15 mouse cellular contexts compared by ENCODE assay signal in genomic region chr3:103206393-103206792, GRCm38 (mm10). TPM values are rescaled to one million over a fixed set of nuclear protein-coding genes. Genes with fewer than 3 reads are reported as not detected.
DNase-seq lines count a peak whose midpoint lies in the region; ATAC-seq and TF ChIP-seq lines count a peak whose summit lies in the region.
"Had no signal": no experiment of that assay in that cellular context is flagged by ENCODE, and none has a peak within 500 bp of the region (broad histone marks: within the 10 kb centered on the region; RNA-seq: fewer than 3 reads in every experiment).

No protein-coding gene starts in this region.

- H3K4me2 ChIP-seq in heart, embryonic 12.5 days, result no peak overlapping the region
- no peak overlapping the region for H3K4me2 ChIP-seq in midbrain, postnatal 0 days (ENCODE audit: low read depth, low read length, poor library complexity, severe bottlenecking)
- H3K4me2 ChIP-seq: forebrain, embryonic 12.5 days; neural tube, embryonic 13.5 days had no signal

- H3K27ac ChIP-seq in heart, embryonic 12.5 days (ENCODE audit: poor library complexity, severe bottlenecking), result no peak overlapping the region
- H3K27ac ChIP-seq in bone marrow, adult 2 months (ENCODE audit: control insufficient read depth, insufficient read depth, low read depth, low read length, poor library complexity), result peak overlapping the region; percentile 55; the same call in 1 of the 2 replicates
- H3K27ac ChIP-seq in midbrain, postnatal 0 days (ENCODE audit: low read depth, low read length), result no peak overlapping the region
- H3K27ac ChIP-seq: forebrain, embryonic 12.5 days; layer of hippocampus, adult 2 months; neural tube, embryonic 13.5 days had no signal

- H3K36me3 ChIP-seq in heart, embryonic 12.5 days, result no peaks in the 10 kb centered on the region
- no peaks in the 10 kb centered on the region for H3K36me3 ChIP-seq in midbrain, postnatal 0 days (ENCODE audit: insufficient read depth, low read length)
- H3K36me3 ChIP-seq: forebrain, embryonic 12.5 days; neural tube, embryonic 13.5 days had no signal

- TF ChIP-seq POLR2A in bone marrow, adult 2 months (IDR thresholded peaks at IDR 0.05; ENCODE audit: borderline replicate concordance, control insufficient read depth, low read depth, low read length), result no peak

- H3K9ac ChIP-seq in heart, embryonic 12.5 days, result no peak overlapping the region
- H3K9ac ChIP-seq in midbrain, postnatal 0 days (replicated peaks; ENCODE audit: low read length, poor library complexity, severe bottlenecking), result no peak overlapping the region
- H3K9ac ChIP-seq: forebrain, embryonic 12.5 days; neural tube, embryonic 13.5 days had no signal

- no peak overlapping the region for H3K4me3 ChIP-seq in heart, embryonic 12.5 days
- no peak overlapping the region for H3K4me3 ChIP-seq in bone marrow, adult 2 months (replicated peaks; ENCODE audit: control insufficient read depth, low read depth, low read length)
- no peak overlapping the region for H3K4me3 ChIP-seq in midbrain, postnatal 0 days (ENCODE audit: low read depth, low read length)
- H3K4me3 ChIP-seq: forebrain, embryonic 12.5 days; layer of hippocampus, adult 2 months; megakaryocyte, embryonic 14.5 days; neural tube, embryonic 13.5 days had no signal

- H3K27me3 ChIP-seq in heart, embryonic 12.5 days (replicated peaks), result no peaks in the 10 kb centered on the region
- H3K27me3 ChIP-seq in midbrain, postnatal 0 days (ENCODE audit: insufficient read depth, low read length), result no peaks in the 10 kb centered on the region
- H3K27me3 ChIP-seq: forebrain, embryonic 12.5 days; megakaryocyte, embryonic 14.5 days; neural tube, embryonic 13.5 days had no signal

- H3K4me1 ChIP-seq in heart, embryonic 12.5 days (replicated peaks), result no peaks in the 10 kb centered on the region
- H3K4me1 ChIP-seq in bone marrow, adult 2 months (ENCODE audit: control insufficient read depth, insufficient read depth, low read length), result peaks cover 2% of the 10 kb centered on the region
- no peaks in the 10 kb centered on the region for H3K4me1 ChIP-seq in midbrain, postnatal 0 days (ENCODE audit: insufficient read depth, low read length)
- H3K4me1 ChIP-seq: forebrain, embryonic 12.5 days; neural tube, embryonic 13.5 days had no signal

- TF ChIP-seq CTCF in bone marrow, adult 2 months (IDR thresholded peaks at IDR 0.05; ENCODE audit: control insufficient read depth, insufficient read depth, low read length), result no peak
- TF ChIP-seq CTCF in midbrain, postnatal 0 days (IDR thresholded peaks at IDR 0.05), result no peak

- peak; percentile 3 to 12 for DNase-seq in heart, adult 9 months (ENCODE audit: low spot score in 2 of 2)
- DNase-seq in B cell, adult 2 months, result peak; percentile 65 to 73
- no peak for DNase-seq in layer of hippocampus, adult 8-10 months (ENCODE audit: low spot score in 2 of 2)
- no peak for DNase-seq in testis, postnatal 10 days (ENCODE audit: low spot score)
- DNase-seq in midbrain, postnatal 0 days (ENCODE audit: low spot score), result no peak
- DNase-seq: heart, postnatal 10 days; kidney, adult 11 months; thymus, adult 18-20 months had no signal

- no peaks in the 10 kb centered on the region for H3K9me3 ChIP-seq in heart, embryonic 12.5 days (replicated peaks)
- H3K9me3 ChIP-seq in midbrain, postnatal 0 days (ENCODE audit: low read length), result no peaks in the 10 kb centered on the region
- H3K9me3 ChIP-seq: forebrain, embryonic 12.5 days had no signal

- WGBS in heart, embryonic 12.5 days, result 75% methylated on average over 6 of the region's 6 CpGs
- 23% methylated on average over 6 of the region's 6 CpGs for WGBS in bone marrow, adult 2 months
- WGBS in midbrain, postnatal 0 days, result 94% methylated on average over 6 of the region's 6 CpGs

- no peak for ATAC-seq in heart, embryonic 12.5 days (ENCODE audit: insufficient number of reproducible peaks, low FRiP score)
- peak; percentile 93 for ATAC-seq in megakaryocyte progenitor cell, adult 5-6 weeks (replicated peaks; ENCODE audit: poor library complexity)
- ATAC-seq in midbrain, postnatal 0 days (ENCODE audit: low FRiP score), result no peak

RNA-seq across cellular contexts. Expression of gene Bcas2, which starts 34.9 kb away (rescaled TPM):
- polyA plus RNA-seq in heart, embryonic 12.5 days (2016; fragmentation: Nextera tagmentation; extraction: Ambion mirVana), result 142 and 148 TPM in 2 replicates
- polyA plus RNA-seq in bone marrow, adult 2 months (2011; ENCODE audit: insufficient read depth, insufficient read length, low replicate concordance, missing spikeins), result 51.7 and 63.7 TPM in 2 replicates
- total RNA-seq in megakaryocyte progenitor cell, adult 5-6 weeks (2015), result 129 and 130 TPM in 2 replicates
- total RNA-seq in megakaryocyte progenitor cell, adult 5-6 weeks (2017), result 169 and 190 TPM in 2 replicates
- total RNA-seq in layer of hippocampus, adult 8-10 months (2022), result 10 to 100 TPM; 67.1 to 70.8 (median 67.8) TPM
- 90.7 and 103 TPM in 2 replicates for total RNA-seq in midbrain, postnatal 0 days (2014; rRNA removed)
- 220 and 234 TPM in 2 replicates for polyA plus RNA-seq in midbrain, postnatal 0 days (2015; fragmentation: Nextera tagmentation; extraction: Ambion mirVana)

Comparison
In these comparisons a context has a peak if more than half of its experiments do, and no peak if none do; other contexts are left out.
1. DNase-seq: peak in heart, adult 9 months (2 of 2) and B cell, adult 2 months (2 of 2); none in layer of hippocampus, adult 8-10 months (0 of 2), testis, postnatal 10 days (single experiment) and midbrain, postnatal 0 days (single experiment).